Mouse (Mus musculus): ENCODE results near the gene Ice1.

The Ice1 gene

DNA sequence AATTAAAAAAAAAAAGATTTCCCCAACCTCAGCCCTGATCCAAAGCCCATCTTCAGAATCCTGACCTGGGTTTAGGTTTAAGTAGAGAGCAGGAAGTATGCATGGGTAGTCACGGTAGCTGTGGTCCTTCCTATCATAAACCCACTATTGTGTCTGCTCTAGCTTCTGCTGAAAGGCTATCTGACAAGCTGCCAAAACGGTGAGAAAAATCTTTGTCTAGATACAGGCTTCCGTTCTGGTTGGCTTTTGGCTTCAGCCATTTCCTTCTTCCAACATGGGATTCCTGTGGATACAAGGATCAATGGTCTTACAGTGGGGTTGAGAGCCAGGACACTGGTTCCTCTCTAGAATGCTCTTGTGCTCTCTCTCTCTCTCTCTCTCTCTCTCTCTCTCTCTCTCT, 2.2 kb upstream of the Ice1 start:
- no peak for DNase-seq (ENCODE audit: low read depth)

DNA sequence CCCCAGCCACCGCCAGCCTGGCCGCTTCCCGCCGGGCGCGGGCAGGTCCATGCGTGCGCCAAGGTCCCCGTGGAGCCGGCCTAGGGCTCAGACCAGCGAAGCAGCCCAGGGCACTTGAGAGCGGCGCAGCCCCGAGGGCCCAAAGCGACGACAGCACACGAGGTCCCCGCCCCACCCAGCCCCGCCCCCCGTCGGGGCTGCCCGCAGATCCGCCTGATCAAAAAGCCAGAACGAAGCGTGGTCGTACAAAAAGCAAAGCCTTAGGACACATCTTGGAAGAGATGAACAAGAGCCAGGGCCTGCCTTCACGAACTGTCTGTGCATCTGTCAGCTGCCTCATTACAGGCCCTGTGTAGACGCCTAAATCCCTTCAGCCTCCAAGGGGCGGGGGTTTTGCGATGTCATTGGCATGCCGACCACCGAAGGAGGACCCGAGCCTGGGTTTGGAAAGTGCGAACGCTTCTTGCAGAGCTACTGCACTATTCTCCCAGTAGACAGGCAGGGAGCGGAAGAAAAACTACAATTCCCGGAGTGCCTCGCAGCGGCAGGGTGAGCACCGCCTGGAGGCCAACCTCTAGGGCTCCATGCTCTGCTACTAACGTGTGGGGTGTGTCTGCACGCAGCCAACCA, 343 bp upstream of the Ice1 start:
- peak; percentile 79 for DNase-seq (ENCODE audit: low read depth)

DNA sequence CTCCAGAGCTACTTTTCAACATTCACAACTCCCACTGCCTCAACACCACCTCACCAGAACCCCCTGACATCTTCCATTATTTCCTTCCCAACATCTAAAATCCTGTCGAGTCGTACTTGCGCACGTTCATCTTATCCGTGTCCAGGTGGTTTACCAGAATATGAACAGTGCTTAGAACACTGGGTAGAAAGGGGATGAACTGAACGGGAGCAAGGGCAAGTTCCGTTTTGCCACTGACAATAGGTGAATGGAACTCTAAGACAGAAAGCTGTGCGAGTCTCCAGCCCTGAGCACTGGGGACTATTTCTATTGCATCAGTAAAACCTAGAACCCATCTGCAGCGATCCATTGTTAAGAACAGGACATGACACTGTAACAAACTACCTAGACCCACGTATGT, 728 bp downstream of the Ice1 start:
- no peak for DNase-seq (ENCODE audit: low read depth)

DNA sequence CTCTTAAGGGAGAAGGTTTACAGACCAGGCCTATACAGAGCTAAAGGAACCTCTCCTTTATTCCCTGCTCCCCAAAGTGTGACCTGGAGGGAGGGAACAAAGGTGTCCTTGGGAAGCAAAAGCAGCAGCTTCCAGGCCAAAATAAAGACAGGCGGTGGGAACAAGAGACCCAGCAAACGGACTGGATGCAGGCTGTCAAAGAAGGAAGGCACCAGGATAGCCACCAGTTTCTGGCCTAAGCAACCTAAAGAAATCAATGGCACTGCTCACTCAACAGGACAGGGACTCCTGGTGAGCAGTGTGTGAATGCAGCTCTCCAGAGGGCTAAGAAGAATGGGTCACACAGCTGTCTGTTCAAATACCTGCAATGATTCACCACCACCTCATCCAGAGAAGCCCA, 1.8 kb downstream of the Ice1 start:
- no peak for DNase-seq (ENCODE audit: low read depth)

DNA sequence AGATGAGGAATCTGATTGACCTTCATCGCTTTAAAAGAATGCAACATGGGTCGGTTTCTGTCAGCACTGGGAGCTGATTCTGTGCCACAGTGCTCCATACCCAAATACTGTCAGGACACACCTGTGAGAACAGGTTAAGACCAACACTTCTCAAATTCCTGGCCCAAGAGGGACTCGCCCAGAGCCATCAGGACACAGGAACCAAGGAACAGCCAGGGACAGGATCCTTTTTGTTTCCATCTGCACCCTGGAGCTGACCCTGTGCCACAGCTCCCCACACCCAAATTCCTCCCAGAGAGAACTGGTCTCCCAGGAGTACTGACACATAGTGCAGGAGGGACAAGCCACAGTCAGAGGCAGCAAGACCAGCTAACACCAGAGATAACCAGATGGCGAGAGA, 11.0 kb downstream of the Ice1 start:
- no peak for DNase-seq (ENCODE audit: low read depth)

DNA sequence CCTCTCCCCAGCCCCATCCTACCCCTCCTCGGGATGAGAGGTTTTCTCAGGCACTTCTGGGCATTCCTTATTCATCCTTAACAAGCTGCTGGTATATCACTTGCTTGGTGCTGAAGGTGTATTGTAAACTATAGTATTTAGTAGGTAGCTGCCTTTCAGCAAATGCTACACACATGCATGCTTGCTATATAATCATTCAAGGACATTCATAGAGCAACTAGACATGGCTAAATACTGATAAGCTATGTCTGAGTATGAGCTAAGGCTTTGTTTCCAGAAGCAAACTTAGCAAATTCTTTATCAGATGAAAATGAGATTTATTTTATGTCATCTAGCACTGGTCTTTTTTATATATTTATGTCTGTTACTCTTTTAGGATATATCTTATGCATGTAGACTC, 11.8 kb downstream of the Ice1 start:
- DNase-seq (ENCODE audit: low read depth), result no peak

DNA sequence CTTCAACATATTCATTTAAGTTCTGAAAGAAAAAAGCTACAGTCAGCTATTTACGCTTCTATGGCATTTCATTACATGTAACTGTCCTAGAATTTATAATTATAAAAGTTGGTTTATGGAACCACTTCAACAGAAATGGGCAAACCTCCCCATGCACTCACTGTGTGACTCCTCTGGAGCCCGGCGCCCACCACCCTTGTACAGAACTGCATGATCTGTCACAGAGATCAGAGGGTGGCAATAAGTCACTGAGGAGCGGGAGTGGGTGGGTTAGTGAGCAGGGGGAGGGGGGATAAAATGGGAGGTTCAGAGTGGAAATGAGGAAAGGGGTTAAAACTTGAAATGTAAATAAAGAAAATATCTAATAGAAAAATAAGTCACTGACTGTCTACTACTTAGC, 13.0 kb downstream of the Ice1 start:
- DNase-seq (ENCODE audit: low read depth), result no peak

DNA sequence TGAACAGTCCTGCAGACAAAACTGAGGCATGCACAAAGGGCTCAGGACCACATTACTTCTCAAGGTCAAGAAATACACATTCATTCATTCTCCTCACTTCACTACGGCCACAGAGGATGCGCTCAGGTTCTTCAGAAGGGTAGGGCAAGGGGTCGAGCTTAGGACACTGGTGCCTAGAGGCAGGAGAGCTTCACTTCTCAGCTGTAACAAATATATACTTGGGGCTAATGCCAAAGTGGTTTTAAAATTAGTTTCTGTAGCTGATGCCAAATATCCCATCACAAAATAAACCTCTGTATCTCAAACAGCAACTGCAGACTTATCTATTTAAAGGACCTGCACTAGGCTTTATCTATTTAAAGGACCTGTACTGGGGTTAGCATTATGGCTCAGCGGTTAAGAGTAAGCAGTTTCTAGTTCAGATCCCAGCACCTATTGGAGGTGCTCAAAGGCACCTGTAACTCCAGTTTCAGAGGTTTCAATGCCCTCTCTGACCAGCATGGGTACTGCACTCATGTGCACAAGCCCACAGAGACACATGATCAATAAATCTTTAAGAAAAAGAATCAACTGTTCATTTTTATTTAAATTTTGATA, 14.9 kb downstream of the Ice1 start:
- DNase-seq (ENCODE audit: low read depth), result no peak

DNA sequence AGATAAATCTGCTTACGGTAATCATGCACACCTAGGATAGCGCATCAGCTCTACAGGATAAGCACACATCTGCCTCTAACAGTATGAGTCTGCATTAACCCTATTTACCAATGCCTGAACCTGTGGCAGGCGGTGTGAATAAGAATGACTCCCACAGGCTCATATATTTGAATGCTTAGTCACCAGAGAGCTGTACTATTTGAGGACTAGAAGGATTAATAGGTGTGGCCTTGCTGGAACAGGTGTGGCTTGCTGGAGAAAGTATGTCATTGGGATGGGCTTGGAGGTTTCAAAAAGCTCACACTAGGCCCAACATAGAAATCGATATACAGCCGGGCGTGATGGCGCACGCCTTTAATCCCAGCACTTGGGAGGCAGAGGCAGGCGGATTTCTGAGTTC, 15.9 kb downstream of the Ice1 start:
- no peak for DNase-seq (ENCODE audit: low read depth)

DNA sequence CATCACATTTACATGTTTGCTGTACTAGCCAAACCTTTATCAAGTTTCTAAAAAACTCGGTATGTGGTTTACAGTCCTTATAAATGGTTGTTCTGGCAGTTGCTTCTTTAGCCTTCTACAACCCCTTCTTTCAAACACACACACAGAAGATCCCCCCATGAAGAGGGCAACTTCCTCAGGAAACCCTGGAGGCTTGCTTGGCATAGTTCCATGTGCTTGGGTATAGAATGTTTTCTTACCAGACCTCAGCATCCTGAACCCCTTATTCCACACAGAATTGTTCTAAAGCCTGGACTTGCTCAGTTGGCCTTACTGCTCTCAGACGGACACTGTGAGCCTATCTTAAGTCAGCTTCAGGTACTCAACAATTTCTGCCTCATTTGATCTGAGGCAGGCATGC, 24.6 kb downstream of the Ice1 start:
- no peak for DNase-seq (ENCODE audit: low read depth)

DNA sequence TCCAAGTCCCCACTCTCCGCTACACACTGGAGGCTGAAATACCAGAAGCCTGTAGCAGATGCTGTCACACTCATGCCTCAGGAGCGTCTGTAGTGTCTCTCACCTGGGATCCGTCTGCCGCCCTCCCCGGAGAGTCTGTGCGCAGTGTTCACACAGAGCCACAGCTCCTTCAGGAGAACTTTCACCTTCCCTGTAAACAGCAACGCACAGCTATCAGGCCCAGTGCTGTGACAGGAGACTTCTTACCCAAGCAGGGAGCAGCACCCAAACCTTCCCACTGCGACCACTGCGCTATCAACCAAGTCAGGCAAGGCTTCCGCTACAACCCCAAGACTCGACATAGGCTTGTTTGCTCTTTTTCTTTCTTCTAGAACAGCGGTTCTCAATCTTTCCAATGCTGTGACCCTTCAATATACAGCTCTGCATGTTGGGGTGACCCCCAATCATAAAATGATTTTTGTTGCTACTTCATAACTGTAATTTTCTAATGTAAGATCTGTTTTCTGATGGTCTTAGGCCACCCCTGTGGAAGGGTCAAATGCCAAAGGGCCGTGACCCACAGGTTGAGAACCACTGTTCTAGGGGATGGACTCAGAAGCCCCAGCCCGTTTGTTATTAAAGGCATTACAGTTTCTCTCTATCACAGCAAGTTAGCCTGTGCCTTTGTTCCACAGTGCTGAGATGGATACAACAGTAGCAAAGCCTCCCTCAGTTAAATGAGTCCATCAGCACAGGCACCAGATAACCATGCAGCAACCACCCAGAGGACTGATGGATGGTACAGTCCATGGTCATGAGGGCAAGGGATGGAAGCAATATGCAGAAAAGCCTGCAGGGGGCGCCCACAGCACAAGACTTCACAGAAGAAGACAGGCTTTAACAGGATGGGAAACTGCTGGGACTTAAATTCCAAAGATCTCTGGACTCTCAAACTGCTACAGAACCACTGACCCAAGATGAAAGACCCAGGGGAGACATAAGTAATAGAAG, 26.7 kb downstream of the Ice1 start:
- peak; percentile 47 for DNase-seq (ENCODE audit: low read depth)

DNA sequence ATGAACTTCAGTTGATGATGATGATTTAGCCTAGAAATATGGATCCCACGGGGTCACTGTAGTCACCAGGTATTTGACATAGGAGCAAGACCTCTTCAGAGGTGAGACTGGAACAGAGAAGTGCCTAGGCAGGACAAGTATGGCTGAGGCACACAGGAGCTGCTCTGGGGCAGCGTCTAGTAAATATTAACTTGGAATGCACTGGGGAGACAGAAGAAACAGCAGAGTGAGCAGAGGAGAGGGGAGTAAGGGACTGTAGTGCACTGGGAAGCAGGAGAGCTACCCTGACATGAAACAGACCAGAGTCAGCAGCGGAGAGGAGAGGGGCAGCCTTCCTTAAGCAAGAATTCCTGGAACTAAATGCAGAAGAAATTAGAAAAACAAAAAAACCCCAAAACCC, 27.8 kb downstream of the Ice1 start:
- DNase-seq (ENCODE audit: low read depth), result no peak

DNA sequence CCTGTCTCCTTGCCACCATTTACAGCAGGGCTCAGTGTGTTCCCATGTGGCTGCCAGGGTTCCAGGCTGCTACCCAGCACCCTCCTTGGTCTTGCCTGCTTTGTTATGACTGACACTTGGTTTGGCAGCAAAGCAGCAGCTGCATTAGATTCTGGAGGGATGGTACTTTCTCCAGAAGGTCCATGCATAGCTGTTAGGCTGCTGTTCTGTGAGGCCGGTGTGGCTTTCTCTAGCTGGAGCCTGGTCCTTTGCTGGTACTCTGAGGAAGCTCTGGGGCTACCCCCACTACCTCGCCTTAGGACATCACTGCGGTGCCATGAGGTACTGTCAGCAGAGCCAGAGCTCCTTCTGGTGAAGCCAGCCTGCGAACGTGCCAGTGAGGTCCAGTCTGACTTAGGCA, 32.1 kb downstream of the Ice1 start:
- DNase-seq (ENCODE audit: low read depth), result no peak

DNA sequence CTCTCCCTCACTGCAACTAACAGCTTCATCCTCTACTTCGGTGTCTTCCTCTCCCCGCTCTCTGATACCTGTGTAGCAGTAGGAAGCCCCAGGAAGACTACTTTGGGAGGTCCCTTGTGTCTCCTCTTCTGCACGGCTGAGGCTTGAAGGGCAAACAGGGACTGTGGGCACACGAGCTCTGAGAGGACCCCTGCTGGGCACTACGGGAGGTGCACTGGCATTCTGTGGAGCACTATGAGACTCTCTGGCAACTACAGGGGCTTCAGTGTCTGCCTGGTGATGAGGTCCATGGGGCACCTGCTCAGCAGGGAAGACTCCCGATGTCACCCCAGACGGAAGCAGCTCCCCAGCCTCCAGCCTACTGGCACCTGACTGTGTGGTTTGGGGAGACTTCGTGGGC, 32.7 kb downstream of the Ice1 start:
- DNase-seq (ENCODE audit: low read depth), result no peak

DNA sequence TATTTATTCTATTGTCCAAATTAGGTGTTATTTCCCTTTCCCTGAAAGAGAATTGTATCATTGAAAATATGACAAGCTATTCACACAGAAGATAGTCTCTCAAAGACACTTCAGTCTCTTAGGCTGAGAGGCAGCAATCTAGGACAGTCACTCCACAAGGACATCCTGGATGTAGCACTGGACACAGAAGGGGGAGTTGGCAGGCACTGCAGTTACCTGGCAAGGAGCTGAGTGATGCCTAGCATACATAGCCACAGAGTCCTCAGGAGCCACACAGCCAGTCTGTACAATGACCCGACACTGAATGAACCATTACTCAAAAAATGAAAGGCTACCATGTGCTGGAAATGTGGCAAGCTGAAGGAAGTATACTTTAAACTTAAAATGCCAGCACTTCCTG, 35.9 kb downstream of the Ice1 start:
- no peak for DNase-seq (ENCODE audit: low read depth)

DNA sequence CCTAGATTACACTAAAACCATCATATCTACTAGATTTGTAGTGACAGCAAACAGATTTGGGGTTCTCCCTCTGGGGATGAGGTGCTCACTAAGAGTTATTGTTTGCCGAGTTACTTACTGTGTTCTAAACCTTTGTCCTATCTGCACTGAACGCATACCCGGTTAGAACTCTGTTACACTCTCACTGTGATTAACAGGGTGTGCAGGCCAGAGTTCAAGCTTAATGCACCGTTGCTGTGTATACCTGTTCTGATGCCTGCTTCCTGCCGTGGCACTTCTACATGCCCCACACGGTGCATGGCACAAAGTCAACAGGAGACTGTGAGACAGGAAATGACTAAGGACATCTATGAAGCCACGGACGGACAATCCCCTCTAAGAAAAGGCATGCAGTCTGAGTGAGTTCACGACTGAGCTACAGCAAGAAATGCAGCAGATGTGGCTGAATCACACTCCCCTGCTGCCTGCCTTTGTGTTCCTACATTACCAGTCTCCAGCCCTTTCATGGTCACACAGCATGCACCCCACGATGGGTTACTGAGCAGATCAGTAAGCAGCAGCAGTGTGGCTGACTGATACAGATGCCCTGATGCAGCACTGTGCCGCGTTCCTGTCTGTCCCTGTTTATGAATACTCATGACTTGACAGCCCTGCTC, 37.3 kb downstream of the Ice1 start:
- no peak for DNase-seq (ENCODE audit: low read depth)

DNA sequence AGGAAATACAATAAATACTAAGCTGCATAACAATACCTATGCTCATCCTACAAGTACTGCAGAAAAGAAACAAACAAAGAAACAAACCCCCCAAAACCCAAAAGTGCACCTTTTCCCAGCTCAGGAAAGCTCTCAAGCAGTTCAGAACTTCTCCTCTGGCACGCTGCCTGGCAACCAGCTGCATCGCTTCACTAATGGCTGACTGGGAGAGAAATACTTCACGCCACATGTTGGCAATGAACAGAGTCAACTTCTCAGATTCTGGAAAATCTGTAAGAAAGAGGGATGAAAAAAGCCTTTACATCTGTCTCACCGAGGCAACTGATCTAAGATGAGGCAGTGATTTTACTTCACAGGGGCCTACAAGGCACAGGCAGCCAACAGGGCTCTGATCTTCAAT, 38.5 kb downstream of the Ice1 start:
- DNase-seq (ENCODE audit: low read depth), result no peak

DNA sequence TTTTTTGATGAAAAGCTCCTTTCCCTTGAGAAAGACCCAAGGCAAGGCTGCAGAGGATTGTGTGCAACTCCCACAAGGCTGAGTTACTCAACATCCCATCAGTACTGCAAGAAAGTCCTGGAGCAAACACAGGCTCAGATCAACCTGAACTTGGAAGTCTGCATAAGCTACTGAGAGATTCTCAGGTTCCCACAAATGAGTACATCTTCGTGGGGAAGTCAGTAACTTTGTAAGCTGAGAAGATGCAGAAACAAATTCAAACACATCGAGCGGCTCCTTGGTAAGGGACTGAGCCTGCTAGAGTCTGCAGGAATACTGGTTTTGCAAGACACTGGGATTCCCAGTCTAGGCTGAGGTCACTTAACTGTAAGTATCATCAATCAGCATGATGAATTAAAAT, 40.5 kb downstream of the Ice1 start:
- DNase-seq (ENCODE audit: low read depth), result no peak

DNA sequence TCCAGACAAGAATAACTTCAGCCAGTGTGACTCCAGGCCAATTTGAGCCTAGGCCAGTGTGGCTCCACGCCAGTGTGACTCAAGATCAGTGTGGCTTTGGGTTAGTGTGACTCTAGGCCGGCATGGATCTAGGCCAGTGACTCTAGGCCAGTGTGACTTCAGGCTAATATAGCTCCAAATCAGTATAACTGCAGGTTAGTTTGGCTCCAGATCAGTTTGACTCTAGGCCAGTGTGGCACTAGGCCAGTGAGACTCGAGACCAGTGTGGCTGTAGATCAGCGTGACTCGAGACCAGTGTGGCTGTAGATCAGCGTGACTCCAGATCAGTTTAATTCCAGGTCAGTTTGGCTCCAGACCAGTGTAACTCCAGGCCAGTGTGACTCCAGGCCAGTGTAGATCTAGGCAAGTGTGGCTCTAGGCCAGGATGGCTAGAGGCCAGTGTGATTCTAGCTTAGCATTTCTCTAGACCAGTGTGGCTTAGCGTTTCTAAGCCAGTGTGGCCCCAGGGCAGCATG, 47.1 kb downstream of the Ice1 start:
- DNase-seq (ENCODE audit: low read depth), result no peak

DNA sequence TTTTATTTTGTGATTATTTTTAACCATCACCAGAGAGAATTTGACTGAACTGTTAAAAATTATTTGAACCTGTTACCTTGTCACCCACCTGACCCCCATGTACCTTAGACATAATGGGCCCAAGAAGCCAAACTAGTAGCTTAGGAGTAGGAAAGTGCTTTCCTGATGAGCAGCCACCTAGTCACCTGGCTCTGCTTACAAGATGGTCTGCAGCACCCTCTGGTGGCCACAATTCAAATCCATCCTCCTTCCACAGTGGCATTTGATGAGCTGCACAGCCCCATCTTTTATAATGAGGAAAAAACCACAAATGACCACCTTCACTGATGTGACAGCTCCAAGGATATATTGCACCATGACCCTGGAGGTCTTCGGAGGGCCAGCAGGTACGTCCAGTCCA, 50.5 kb downstream of the Ice1 start:
- peak; percentile 23 for DNase-seq (ENCODE audit: low read depth)

DNA sequence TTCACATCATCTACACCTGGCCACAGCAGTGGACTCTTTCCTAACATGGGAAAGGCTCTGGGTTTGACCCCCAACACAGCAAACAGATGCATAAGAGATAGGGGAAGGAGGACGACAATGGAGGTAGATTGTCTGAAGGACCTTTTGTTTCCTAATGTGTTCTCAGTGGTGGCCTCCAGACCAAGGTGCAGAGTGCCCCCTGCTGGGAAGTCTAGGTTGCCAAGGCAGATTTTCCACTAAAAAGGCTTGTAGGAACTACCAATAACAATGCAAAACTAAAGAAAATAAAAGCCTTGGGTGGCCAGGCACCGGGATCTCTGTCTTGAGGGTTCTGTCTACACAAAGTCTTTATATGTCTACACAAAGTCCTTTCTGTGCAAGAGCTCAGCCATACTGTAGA, 54.9 kb downstream of the Ice1 start:
- peak; percentile 9 for DNase-seq (ENCODE audit: low read depth)

DNA sequence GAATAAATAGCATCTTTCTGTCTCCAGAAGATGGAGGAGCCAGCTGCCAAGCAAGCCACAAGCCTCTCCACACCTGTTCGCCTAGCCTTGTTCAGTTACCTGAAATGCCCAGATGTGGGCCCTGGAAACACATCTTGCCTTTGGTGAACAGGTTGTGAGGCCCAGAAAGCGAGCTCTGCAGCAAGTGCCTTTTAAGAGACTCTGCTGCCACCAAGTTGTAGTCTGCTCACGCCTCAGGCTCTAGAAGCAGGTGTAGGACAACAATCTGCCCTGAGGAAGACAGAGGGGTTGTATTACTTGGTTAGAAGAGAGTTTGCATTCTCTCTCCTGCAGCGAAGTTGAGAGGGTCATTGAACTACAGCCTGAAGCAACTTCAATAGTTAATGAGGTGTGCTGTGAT, 55.9 kb downstream of the Ice1 start:
- no peak for DNase-seq (ENCODE audit: low read depth)

DNA sequence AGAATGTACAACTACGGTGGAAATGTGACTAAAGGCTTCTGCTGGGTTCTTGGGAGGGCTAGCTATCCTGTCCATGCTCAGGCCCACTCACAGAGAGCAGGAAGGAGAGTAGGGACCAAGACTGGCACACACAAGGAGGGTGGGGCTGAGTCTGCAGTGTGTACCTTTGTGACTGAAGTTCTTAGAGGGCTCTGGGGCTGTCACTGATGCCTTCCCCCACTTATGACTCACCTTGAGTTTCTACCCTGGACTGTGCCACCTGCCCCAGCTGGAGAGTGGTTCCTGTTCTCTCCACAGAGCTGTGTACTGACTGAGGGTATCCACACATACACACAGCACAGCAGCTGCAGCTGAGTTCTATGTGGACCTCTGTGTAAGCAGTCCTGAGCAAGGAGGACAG, 63.2 kb downstream of the Ice1 start:
- no peak for DNase-seq (ENCODE audit: low read depth)
